Mouse (Mus musculus) erythroid progenitor cell, adult 5-6 weeks (primary cell): ENCODE measurements around the gene Rab4b. TPM values are rescaled to one million over a fixed set of nuclear protein-coding genes. Genes with fewer than 3 reads are reported as not detected.
A peak's percentile ranks its signal among the peaks of the same experiment; 100 is the strongest.

Experiments used
- ATAC-seq: replicated peaks from 2 replicates; pipeline ENCODE4 v1.8.0; 2016; ENCODE audit warnings: moderate number of reproducible peaks, mild to moderate bottlenecking, moderate TSS enrichment, inconsistent platforms; ENCODE audit not compliant: poor library complexity, low FRiP score, severe bottlenecking
- total RNA-seq, 2 experiments: library from RNA; stranded (forward) in 1 of 2; stranded (reverse) in 1 of 2; fragments of 150-400 nt in 1 of 2; fragments of 186-747, 209-891 nt in 1 of 2; gene quantifications; 2 replicates each; pipeline versions ENCODE4 v1.2.3 to v1.2.4; 2015 to 2017; ENCODE audit warnings: low replicate concordance in 2 of 2

Gene Rab4b
- total RNA-seq, 2 experiments from 2014 or later: 3.2 to 9.2 TPM

- no peak for ATAC-seq
Measured at GRCm38 (mm10) chr7:27189271-27189931, 10.7 kb upstream of the Rab4b start.

GRCm38 (mm10) chr7:27185986-27186385, 7.3 kb upstream of the Rab4b start:
- no peak for ATAC-seq

GRCm38 (mm10) chr7:27184964-27185363, 6.3 kb upstream of the Rab4b start:
- peak; percentile 61 for ATAC-seq

GRCm38 (mm10) chr7:27182498-27182897, 3.8 kb upstream of the Rab4b start:
- no peak for ATAC-seq

DNA sequence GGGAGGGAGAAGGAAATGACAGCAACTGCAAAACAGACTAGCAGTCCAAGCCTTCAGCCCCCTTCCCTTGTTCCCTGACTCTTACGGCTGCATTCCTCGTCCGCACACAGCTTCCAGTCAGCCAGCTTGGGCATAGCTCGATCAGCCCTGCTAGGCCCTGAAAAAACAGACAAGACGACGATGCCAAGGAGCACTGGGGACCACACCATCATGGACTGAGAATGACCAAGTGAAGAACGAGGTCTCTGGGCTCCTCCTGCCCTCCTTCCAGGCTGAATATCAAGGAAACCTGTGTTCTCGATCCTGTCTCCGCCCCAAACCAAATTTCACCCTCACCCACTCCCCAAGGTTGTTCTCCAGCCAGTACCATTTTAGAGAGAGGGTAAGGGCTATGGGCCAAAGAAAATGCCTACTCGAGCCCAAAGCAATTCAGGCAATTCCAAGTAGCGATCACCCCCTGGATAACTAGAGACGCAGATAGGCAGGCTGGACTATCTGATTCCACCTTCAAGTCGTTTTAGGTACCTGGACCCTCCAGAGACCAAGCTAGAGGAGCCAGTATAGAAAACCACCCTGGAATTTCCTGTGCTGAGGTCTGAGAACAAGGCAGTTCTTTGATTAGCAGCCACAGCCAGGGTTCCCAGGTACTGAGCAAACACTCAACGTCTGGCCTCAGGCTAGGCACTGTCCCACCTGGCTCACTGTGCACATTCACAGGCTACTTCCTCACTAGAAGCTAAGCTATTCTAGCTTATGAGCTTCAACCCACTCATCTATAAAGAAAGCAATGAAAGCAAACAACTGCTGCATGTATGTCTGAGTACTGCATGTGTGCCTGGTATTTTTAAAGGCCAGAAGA, 2.4 kb upstream of the Rab4b start, which contains the start of the genes Gm21983 and Mia:
TSS of gene Gm21983 (minus strand) at position 250 of the 859 bp plus-strand sequence.
TSS of gene Mia (minus strand) at position 321 of the 859 bp plus-strand sequence.
- ATAC-seq: no peak

DNA sequence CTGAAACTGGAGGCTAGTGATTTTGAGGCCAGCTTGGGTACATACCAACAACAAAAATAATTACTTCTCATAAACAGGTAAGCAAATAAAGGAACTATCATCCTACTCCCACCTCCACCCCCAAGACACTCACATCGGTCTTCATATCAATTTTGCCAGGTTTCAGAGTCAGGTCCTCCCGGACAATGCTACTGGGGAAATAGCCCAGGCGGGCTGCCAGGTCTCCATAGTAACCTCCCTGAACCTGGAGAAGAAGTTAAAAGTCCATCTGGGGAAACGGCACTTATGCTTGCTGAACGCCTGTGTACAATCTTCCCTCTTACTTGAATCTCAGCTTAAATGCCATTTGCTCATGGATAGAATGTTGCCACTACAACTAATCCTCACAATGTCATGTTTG, 1.3 kb upstream of the Rab4b start:
- ATAC-seq: no peak

GRCm38 (mm10) chr7:27179217-27179918, 672 bp upstream of the Rab4b start:
- no peak for ATAC-seq

GRCm38 (mm10) chr7:27177942-27178323, 763 bp downstream of the Rab4b start:
- ATAC-seq: no peak

- no peak for ATAC-seq
Measured at GRCm38 (mm10) chr7:27174896-27175295, 3.8 kb downstream of the Rab4b start.

DNA sequence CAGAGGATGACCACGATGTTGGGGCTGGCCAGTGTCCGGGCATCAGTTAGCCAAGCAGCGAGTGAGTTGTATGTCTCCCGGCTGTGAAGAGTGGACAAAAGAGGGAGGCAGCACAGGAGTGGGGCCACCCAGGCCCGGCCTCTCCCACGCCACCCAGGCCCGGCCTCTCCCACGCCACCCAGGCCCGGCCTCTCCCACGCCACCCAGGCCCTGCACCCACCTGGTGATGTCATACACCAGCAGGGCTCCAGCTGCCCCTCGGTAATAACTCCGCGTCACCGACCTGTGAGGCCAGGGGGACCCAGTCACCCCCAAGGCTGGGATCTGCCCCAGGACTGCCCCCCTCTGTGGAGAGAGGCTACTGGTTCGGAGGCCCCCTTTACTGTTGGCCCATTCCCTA, 4.2 kb downstream of the Rab4b start:
- no peak for ATAC-seq

- no peak for ATAC-seq
Measured at GRCm38 (mm10) chr7:27170981-27171380, 7.7 kb downstream of the Rab4b start.

DNA sequence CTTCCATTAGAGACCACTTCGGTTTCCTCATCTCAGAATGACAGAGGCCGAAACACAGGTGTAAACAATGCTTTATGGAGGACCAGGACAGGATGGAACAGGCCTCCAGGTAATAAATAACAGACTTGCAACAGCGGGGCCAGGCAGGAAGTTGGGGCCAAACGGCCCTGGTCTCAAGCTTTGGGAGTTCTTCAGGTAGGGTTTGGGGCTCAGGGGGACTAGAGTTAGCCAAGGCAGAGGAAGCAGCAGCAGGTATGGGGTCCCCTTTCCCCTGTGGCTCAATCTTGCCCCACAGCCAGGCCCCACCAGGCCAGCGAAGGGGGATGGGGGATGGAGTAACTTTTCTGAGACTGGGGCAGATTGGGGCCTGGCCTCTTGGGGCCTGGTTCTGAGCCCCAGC, 10.3 kb downstream of the Rab4b start:
- no peak for ATAC-seq

GRCm38 (mm10) chr7:27167475-27168094, 11.1 kb downstream of the Rab4b start:
- no peak for ATAC-seq

DNA sequence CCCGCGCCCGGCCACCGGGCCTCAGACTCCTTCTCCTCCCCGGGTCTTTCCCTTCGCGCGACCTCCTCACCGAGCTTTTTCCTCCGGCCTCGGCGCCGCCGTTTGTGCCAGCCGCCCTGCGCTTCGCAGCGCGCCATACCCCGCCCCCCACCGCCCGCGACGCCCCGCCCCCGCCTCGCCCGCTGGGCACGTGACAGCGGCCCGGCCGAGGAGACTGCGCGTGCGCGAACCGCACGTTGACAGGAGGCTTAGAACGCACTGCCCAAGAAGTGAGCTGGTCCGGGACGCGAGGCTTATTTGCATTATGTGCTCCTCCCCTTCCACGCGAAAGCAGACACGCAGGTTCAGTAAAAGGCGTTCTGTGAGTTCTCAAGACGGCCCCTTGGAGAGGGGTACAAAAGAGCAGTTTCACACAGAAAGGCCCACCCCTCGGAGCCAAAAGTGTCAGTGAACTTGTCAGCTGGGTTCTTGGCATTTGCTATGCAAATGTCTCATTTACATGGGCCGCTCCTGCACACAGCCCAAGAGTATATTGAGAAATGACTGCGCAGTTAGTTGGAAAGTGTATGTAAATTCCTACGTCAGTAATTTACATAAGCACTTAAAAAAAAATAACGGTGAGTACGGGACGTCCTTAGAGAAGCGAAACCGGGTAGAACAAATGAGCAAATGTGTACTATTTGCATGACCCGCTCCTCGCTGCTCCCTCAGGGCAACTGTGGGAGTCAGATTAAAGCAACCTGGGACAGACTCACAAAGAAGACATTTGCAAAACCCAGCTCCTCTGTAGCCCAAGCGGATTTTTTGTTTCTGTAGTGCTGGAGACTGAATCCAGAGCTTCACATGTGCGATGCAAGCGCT, 11.9 kb downstream of the Rab4b start, which contains the start of gene Egln2:
TSS of gene Egln2 (minus strand) at position 189 of the 861 bp plus-strand sequence.
- ATAC-seq: peak; percentile 78

DNA sequence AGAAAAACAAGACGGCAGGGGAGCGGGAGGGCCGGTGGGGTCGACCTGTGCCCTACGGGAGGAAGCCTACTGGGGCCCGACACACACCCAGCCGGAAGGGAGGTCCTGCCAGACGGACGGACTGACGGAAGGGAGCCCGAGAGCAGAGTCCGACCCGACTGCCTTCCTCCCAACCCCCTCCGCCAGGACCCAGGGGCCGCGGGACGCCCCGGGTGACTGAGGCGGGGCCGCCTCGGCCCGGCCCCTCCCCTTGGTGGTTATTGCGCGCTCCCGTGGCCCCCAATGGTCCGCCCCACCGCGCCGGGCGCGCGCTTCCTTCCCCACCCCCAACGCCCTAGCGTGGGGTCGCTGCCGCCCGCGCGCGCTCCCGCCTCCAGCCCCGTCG, 12.5 kb downstream of the Rab4b start:
- ATAC-seq: peak; percentile 32

DNA sequence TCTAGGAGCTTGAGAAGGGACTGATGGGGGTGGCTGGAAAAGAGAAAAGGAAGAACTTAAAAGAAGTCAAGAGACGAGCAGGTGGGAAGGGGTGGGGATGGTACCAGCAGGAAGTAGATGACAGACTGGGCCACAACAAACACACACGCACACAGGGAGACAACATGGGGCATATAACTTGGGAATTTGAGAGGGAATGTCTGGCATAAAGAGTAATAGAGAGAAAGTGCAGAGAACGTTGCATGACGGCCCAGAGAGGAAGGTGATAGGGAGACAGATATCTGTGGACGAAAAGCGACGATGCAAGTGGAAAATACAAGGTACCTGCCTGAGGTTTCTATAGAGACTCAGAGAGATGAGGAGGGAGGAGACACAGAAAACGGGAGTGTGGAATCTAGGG, 13.0 kb downstream of the Rab4b start:
- ATAC-seq: no peak

DNA sequence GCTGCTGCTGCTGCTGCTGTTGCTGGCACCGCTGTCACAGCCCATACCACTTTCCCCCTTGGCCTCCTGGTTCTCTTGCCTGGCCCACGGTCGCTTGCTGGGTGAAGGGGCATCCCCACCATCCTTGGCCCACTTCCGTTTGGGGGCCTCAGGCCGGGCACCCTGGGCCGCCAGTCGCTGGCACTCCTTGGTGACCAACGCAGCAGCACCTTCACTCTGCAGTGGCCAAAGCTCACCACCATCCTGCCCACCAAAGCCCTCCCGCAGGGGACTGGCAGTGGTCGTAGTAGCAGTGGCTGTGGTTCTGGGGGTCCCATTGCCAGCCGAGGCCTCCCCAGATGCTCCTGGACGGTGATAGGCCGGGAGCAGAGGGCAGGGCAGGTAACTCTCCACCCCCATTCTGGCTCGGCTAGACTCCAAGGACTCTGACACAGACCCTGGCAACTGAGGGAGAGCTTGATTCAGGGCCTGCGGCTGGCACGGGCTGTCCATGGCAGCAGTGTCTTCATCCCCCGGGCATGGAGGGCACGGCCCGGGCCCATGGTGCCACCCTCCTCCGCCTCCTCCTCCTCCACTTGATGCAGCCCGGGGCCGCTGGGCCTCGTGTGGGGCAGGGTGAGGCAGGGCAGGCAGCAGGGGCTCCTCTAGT, 13.6 kb downstream of the Rab4b start:
- ATAC-seq: no peak

DNA sequence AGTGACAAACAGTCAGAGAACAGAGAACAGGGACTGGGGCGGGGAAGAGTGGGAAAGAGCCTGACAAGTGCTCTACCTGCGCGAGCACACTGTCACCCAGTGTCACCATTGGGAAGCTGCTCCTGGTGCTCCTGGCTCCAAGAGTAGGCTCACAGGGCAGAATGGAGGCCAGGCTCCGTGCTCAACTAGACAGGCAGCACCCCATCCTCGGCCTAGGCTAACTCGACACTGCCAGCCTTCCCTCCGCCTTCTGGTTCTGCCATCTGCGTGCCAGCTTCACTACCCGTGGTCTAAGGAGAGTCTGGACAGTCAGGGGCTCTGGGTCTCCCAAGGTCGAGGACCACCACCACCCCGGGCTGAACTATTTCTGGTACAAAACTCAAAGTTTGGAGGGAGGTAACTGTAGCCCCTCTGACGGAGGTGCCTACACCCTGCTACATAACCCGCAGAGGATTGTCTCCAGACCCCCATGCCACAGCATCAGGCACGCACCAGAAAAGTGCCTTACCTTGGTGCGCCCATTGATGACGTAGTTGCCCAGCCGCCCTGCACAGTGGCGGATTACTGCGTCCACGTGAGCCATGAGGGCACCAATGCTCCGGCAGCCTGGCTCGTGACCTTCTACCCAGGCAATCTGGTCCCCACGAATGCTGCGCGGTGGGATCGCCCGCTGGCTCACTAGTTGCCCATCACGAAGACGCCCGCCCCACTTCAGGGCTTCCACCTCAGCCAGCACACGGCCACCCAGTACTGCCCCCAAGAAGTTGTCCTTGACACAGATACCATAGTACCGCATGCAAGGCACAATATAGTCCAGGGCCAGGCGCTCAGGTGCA, 14.4 kb downstream of the Rab4b start:
- no peak for ATAC-seq
